Mouse (Mus musculus) CD4-positive, CD25-positive, alpha-beta regulatory T cell, adult 9 weeks (primary cell): ENCODE data around the gene Pced1b. TPM values are rescaled to one million over a fixed set of nuclear protein-coding genes. Genes with fewer than 3 reads are reported as not detected.

Source experiments
- polyA plus RNA-seq: library from polyadenylated mRNA; unstranded; fragments of 100-300 nt; shearing (Covaris generic); gene quantifications from one replicate; pipeline ENCODE4 v1.2.1, GENCODE M21; 2017

Gene Pced1b
- 43.7 TPM for polyA plus RNA-seq

GRCm38 (mm10) chr15:97246911-97247790 is at the start of gene Pced1b, which contains the start of gene Amigo2:
Gene Pced1b (plus strand): TSS chr15:97247107.
Gene Amigo2 (minus strand): TSS chr15:97247287.

Other genes starting within 250 kb of the Pced1b start
- not detected for gene Slc38a4, start 191.2 kb upstream of the Pced1b start, polyA plus RNA-seq
- gene Amigo2, start 180 bp downstream of the Pced1b start, polyA plus RNA-seq = 0.87 TPM